Mouse (Mus musculus): ENCODE results near the gene Vipas39.

DNA sequence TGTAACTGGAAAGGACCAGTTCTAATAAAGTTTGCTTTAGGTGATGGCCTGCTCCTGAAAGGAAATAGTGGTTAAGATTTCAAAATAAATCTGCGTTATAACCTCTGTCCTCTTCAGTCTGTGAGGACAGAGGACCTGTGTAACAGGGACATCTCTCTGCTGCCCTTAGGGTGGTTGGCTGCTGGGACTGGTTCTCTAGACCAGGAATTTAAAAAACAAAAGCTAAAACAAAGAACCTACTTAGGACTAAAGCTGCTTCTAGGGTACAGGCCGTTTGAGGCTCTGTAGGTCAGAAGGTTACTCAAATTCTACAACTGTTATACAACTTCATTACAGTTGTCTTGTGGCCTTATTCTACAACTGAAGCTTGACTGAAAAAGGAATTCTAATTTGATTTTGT, 47.0 kb upstream of the Vipas39 start:
- TF ChIP-seq CTCF (IDR thresholded peaks at IDR 0.05; ENCODE audit: borderline replicate concordance, control insufficient read depth, extremely low read depth, insufficient read depth, low read length, poor library complexity) (no peak), POLR2A (IDR thresholded peaks at IDR 0.05; ENCODE audit: control insufficient read depth, extremely low read depth, insufficient read depth, low read length, poor library complexity) (no peak)

Measured in thymus, adult 2 months (tissue).